Mouse (Mus musculus) MEL (cell line): ENCODE results near the gene Slain2. TPM values are rescaled to one million over a fixed set of nuclear protein-coding genes. Genes with fewer than 3 reads are reported as not detected.

Experiments used
- DNase-seq: peaks from one replicate; pipeline ENCODE4 v3.0.0; 2011; ENCODE audit warnings: low read depth, low spot score
- H3K27ac ChIP-seq: 2 replicates; pipeline ENCODE4 v1.5.1; 2012; ENCODE audit warnings: low read depth, mild to moderate bottlenecking, control low read depth, low read length, moderate library complexity; ENCODE audit not compliant: control insufficient read depth
- H3K27me3 ChIP-seq, 2 experiments: fragments of 150-350 bp in 1 of 2; sonication (generic) in 1 of 2; 2 replicates each; pipeline ENCODE4 v1.6.1; 2012; ENCODE audit warnings: low read length in 2 of 2, mild to moderate bottlenecking in 2 of 2, improper control_type of control experiment in 1 of 2, moderate library complexity in 1 of 2; ENCODE audit not compliant: insufficient read depth in 2 of 2, control insufficient read depth in 1 of 2
- H3K36me3 ChIP-seq, 2 experiments: 2 replicates each; pipeline ENCODE4 v1.6.1; 2012 to 2014; ENCODE audit warnings: low read length in 2 of 2, improper control_type of control experiment in 1 of 2, inconsistent platforms in 1 of 2, mild to moderate bottlenecking in 1 of 2; ENCODE audit not compliant: insufficient read depth in 2 of 2, control insufficient read depth in 1 of 2
- H3K4me1 ChIP-seq, 2 experiments: fragments of 150-350 bp in 1 of 2; sonication (generic) in 1 of 2; 2 replicates each; pipeline ENCODE4 v1.6.1; 2012; ENCODE audit warnings: low read length in 2 of 2, improper control_type of control experiment in 1 of 2, mild to moderate bottlenecking in 1 of 2; ENCODE audit not compliant: insufficient read depth in 2 of 2, control insufficient read depth in 1 of 2
- H3K4me3 ChIP-seq, 2 experiments: fragments of 150-350 bp in 1 of 2; sonication (generic) in 1 of 2; 2 replicates each; pipeline ENCODE4 v1.5.1; 2012; ENCODE audit warnings: low read depth in 2 of 2, low read length in 2 of 2, mild to moderate bottlenecking in 2 of 2, moderate library complexity in 2 of 2, control low read depth in 1 of 2, improper control_type of control experiment in 1 of 2; ENCODE audit not compliant: control insufficient read depth in 1 of 2, insufficient read depth in 1 of 2
- H3K79me2 ChIP-seq: 2 replicates; pipeline ENCODE4 v1.6.1; 2012; ENCODE audit warnings: mild to moderate bottlenecking, low read length, moderate library complexity; ENCODE audit not compliant: control insufficient read depth, poor library complexity, insufficient read depth
- H3K9ac ChIP-seq: 2 replicates; pipeline ENCODE4 v1.6.1; 2012; ENCODE audit warnings: low read depth, mild to moderate bottlenecking, control low read depth, low read length, moderate library complexity; ENCODE audit not compliant: control insufficient read depth, poor library complexity, severe bottlenecking
- H3K9me3 ChIP-seq: fragments of 150-350 bp; sonication (generic); replicated peaks from 2 replicates; pipeline ENCODE4 v1.6.1; 2012; ENCODE audit warnings: mild to moderate bottlenecking, low read length, improper control_type of control experiment, moderate library complexity; ENCODE audit not compliant: insufficient read depth
- BHLHE40 ChIP-seq: IDR thresholded peaks from 2 replicates; pipeline ENCODE4 v1.6.1; 2012; ENCODE audit warnings: low read depth, mild to moderate bottlenecking, inconsistent platforms, low read length, improper control_type of control experiment, borderline replicate concordance
- CTCF ChIP-seq, 3 experiments: IDR thresholded peaks in 2 of 3; conservative IDR thresholded peaks in 1 of 3; 2 replicates each; pipeline ENCODE4 v1.5.1; 2011 to 2012; ENCODE audit warnings: low read length in 3 of 3, low read depth in 2 of 3, mild to moderate bottlenecking in 2 of 3, improper control_type of control experiment in 1 of 3, inconsistent platforms in 1 of 3, mixed read lengths in 1 of 3, moderate library complexity in 1 of 3; ENCODE audit not compliant: control insufficient read depth in 1 of 3, insufficient read depth in 1 of 3, poor library complexity in 1 of 3, severe bottlenecking in 1 of 3
- E2F4 ChIP-seq: IDR thresholded peaks from 2 replicates; pipeline ENCODE4 v1.6.1; 2011; ENCODE audit warnings: low read depth, low read length, improper control_type of control experiment, borderline replicate concordance
- ELF1 ChIP-seq: IDR thresholded peaks from 2 replicates; pipeline ENCODE4 v1.6.1; 2014; ENCODE audit warnings: low read depth, mild to moderate bottlenecking, inconsistent platforms, low read length, improper control_type of control experiment, moderate library complexity
- EP300 ChIP-seq, 2 experiments: IDR thresholded peaks; 2 replicates each; pipeline ENCODE4 v1.6.1; 2011; ENCODE audit warnings: improper control_type of control experiment in 2 of 2, low read length in 2 of 2, low read depth in 1 of 2, mild to moderate bottlenecking in 1 of 2
- JUND ChIP-seq: IDR thresholded peaks from 2 replicates; pipeline ENCODE4 v1.6.1; 2011; ENCODE audit warnings: low read depth, mild to moderate bottlenecking, improper control_type of control experiment, low read length
- MAFK ChIP-seq: IDR thresholded peaks from 2 replicates; pipeline ENCODE4 v1.6.1; 2011; ENCODE audit warnings: low read depth, mild to moderate bottlenecking, low read length, improper control_type of control experiment, borderline replicate concordance
- MXI1 ChIP-seq: IDR thresholded peaks from 2 replicates; pipeline ENCODE4 v1.6.1; 2011; ENCODE audit warnings: mild to moderate bottlenecking, low read depth, low read length, improper control_type of control experiment
- MYC ChIP-seq: IDR thresholded peaks from 2 replicates; pipeline ENCODE4 v1.6.1; 2011; ENCODE audit warnings: low read depth, mild to moderate bottlenecking, low read length, improper control_type of control experiment, moderate library complexity
- POLR2A ChIP-seq, 2 experiments: IDR thresholded peaks; 2 replicates each; pipeline ENCODE4 v1.6.1; 2011 to 2012; ENCODE audit warnings: low read length in 2 of 2, mild to moderate bottlenecking in 2 of 2, control low read depth in 1 of 2, improper control_type of control experiment in 1 of 2, low read depth in 1 of 2, moderate library complexity in 1 of 2; ENCODE audit not compliant: control insufficient read depth in 1 of 2, insufficient read depth in 1 of 2, poor library complexity in 1 of 2
- POLR2AphosphoS2 ChIP-seq: IDR thresholded peaks from 2 replicates; pipeline ENCODE4 v1.6.1; 2011; ENCODE audit warnings: low read length, improper control_type of control experiment
- RAD21 ChIP-seq: IDR thresholded peaks from 2 replicates; pipeline ENCODE4 v1.6.1; 2011; ENCODE audit warnings: mild to moderate bottlenecking, low read depth, low read length, improper control_type of control experiment
- RCOR1 ChIP-seq: IDR thresholded peaks from 2 replicates; pipeline ENCODE4 v1.6.1; 2012; ENCODE audit warnings: low read depth, mild to moderate bottlenecking, inconsistent platforms, low read length, improper control_type of control experiment
- SMC3 ChIP-seq: IDR thresholded peaks from 2 replicates; pipeline ENCODE4 v1.6.1; 2011; ENCODE audit warnings: low read depth, low read length, improper control_type of control experiment
- TAL1 ChIP-seq: IDR thresholded peaks from 2 replicates; pipeline ENCODE4 v1.6.1; 2012; ENCODE audit warnings: mild to moderate bottlenecking, inconsistent platforms, low read length, moderate library complexity, mixed read lengths
- TBP ChIP-seq: IDR thresholded peaks from 2 replicates; pipeline ENCODE4 v1.8.0; 2011; ENCODE audit warnings: low read depth, low read length, improper control_type of control experiment
- USF1 ChIP-seq: IDR thresholded peaks from 2 replicates; pipeline ENCODE4 v1.6.1; 2014; ENCODE audit warnings: low read depth, mild to moderate bottlenecking, inconsistent platforms, low read length, improper control_type of control experiment, moderate library complexity
- ZMIZ1 ChIP-seq: IDR thresholded peaks from 2 replicates; pipeline ENCODE4 v1.6.1; 2012; ENCODE audit warnings: low read depth, mild to moderate bottlenecking, inconsistent platforms, low read length, improper control_type of control experiment, moderate library complexity
- ZNF384 ChIP-seq: IDR thresholded peaks from 2 replicates; pipeline ENCODE4 v1.6.1; 2012; ENCODE audit warnings: low read depth, mild to moderate bottlenecking, inconsistent platforms, low read length, improper control_type of control experiment
- polyA plus RNA-seq, 2 experiments: library from polyadenylated mRNA; stranded (reverse) in 1 of 2; unstranded in 1 of 2; fragments of >175 nt in 1 of 2; fragments of >200 nt in 1 of 2; gene quantifications; 2 replicates each; pipeline versions ENCODE4 v1.2.1 to v1.2.4; 2012; ENCODE audit warnings: low replicate concordance in 2 of 2, low read depth in 1 of 2; ENCODE audit not compliant: insufficient read length in 2 of 2, insufficient read depth in 1 of 2, missing spikeins in 1 of 2
- total RNA-seq: library from RNA; depleted of rRNA; stranded (reverse); fragments of 300-350 nt; gene quantifications from 2 replicates; pipeline ENCODE4 v1.2.3, GENCODE M21; 2012

Gene Slain2
- total and polyA plus RNA-seq, 3 experiments: 18.9 to 42.9 (median 29.9) TPM

DNA sequence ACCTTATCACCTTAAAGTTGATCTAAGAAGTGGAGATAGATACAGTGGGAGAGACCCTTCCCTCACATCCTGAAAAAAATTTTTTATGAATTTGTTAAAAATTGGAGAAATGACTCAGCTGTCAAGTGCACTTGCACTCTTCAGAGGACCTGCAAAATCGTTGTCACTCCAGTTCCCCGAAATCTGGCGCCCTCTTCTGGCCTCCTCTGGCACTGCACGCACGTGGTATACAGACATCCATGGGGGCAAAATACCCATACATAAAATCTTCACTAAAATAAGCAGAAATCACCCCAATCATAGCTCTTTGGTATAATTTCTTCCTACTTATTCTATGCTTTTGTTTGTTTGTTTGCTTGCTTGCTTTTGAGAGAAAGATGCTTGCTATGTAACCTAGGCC, 20.1 kb upstream of the Slain2 start:
- no peak overlapping the region for H3K9ac ChIP-seq
- DNase-seq: peak; percentile 53
- H3K27me3 ChIP-seq: no peaks in the 10 kb centered on the region
- H3K4me1 ChIP-seq: peaks cover 5 to 28% of the 10 kb centered on the region in 2 experiments
- TF ChIP-seq CTCF (IDR thresholded peaks at IDR 0.05 in 2 of 3, conservative IDR thresholded peaks at IDR 0.05 in 1 of 3; ENCODE audit: control insufficient read depth in 1 of 3, insufficient read depth in 1 of 3, low read depth in 2 of 3, low read length in 3 of 3, poor library complexity in 1 of 3, severe bottlenecking in 1 of 3) (peak; percentile 68 to 76 (median 72)), USF1 (peak; percentile 65), RCOR1 (no peak), RAD21 (peak; percentile 47), SMC3 (peak; percentile 47; the same call in 1 of the 2 replicates), MYC (peak; percentile 52; the same call in 1 of the 2 replicates)
- no peaks in the 10 kb centered on the region for H3K79me2 ChIP-seq
- no peaks in the 10 kb centered on the region for H3K9me3 ChIP-seq
- H3K4me3 ChIP-seq: no peak overlapping the region
- peaks cover 0 to 28% of the 10 kb centered on the region in 2 experiments; a peak in 2 of 4 replicates for H3K36me3 ChIP-seq
- no peak overlapping the region for H3K27ac ChIP-seq

DNA sequence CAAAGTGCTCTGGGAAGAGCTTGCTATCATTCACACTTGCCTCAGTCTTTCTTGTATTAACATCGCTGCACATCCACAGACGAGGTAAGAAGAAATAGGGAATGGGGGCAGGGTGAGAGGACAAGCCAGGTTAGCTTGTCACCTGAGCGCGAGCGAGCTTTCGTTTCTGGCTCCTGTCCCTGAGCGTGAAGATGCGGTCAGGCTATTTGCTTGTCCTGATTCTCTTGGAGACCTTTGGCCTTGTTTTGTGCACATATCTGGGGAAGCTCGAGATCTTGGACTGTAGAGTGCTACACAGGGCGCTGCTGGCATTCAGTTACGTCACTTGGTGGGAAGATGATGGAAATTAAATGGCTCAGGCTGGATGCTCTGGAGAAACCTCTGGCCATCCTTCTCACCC, 18.8 kb upstream of the Slain2 start:
- DNase-seq: no peak
- H3K27me3 ChIP-seq: no peaks in the 10 kb centered on the region
- H3K4me3 ChIP-seq: no peak overlapping the region
- no peaks in the 10 kb centered on the region for H3K79me2 ChIP-seq
- no peak overlapping the region for H3K9ac ChIP-seq
- peaks cover 0 to 32% of the 10 kb centered on the region in 2 experiments; a peak in 2 of 4 replicates for H3K36me3 ChIP-seq
- no peaks in the 10 kb centered on the region for H3K9me3 ChIP-seq
- H3K27ac ChIP-seq: no peak overlapping the region
- H3K4me1 ChIP-seq: peaks cover 8 to 35% of the 10 kb centered on the region in 2 experiments
- no peak for TF ChIP-seq MYC
- TF ChIP-seq EP300 (IDR thresholded peaks at IDR 0.05; ENCODE audit: low read depth in 1 of 2, low read length in 2 of 2): no peak
- TF ChIP-seq USF1: no peak
- no peak for TF ChIP-seq POLR2AphosphoS2
- TF ChIP-seq MAFK: no peak
- TF ChIP-seq TAL1: no peak
- no peak for TF ChIP-seq ELF1
- no peak for TF ChIP-seq SMC3
- TF ChIP-seq MXI1: no peak
- TF ChIP-seq POLR2A (IDR thresholded peaks at IDR 0.05; ENCODE audit: control insufficient read depth in 1 of 2, insufficient read depth in 1 of 2, low read depth in 1 of 2, low read length in 2 of 2, poor library complexity in 1 of 2): no peak
- TF ChIP-seq BHLHE40: no peak
- no peak for TF ChIP-seq JUND
- TF ChIP-seq ZMIZ1: no peak
- TF ChIP-seq TBP: no peak
- no peak for TF ChIP-seq ZNF384
- TF ChIP-seq E2F4: no peak
